Mouse (Mus musculus) intestine, embryonic 14.5 days (tissue): ENCODE results near the gene Rpl32. TPM values are rescaled to one million over a fixed set of nuclear protein-coding genes. Genes with fewer than 3 reads are reported as not detected.

Source experiments
- microRNA-seq: library from miRNA; unstranded; fragments of <30 nt; microRNA quantifications from one replicate; pipeline ENCODE4, GENCODE M21; 2016
- polyA plus RNA-seq: library from polyadenylated mRNA; unstranded; fragments of >200 nt; fragmentation: Nextera tagmentation; extraction: Ambion mirVana; gene quantifications from 2 replicates; pipeline ENCODE4 v1.2.1, GENCODE M21; 2014

The Rpl32 gene
- polyA plus RNA-seq, 1 experiment from 2014 or later, result 2,809 TPM

Small RNAs within 50 kb of the gene (microRNA-seq; reads per million reads assigned to microRNA genes)
- gene Mir7660, result not detected

Other genes starting within 250 kb of the Rpl32 start
- 26.2 and 32.0 TPM in 2 replicates for gene Mkrn2os, start 216.2 kb downstream of the Rpl32 start, polyA plus RNA-seq
- gene Mkrn2, start 206.8 kb downstream of the Rpl32 start, polyA plus RNA-seq, result 28.0 and 32.0 TPM in 2 replicates
- 114 and 122 TPM in 2 replicates for gene Raf1, start 132.1 kb downstream of the Rpl32 start, polyA plus RNA-seq
- gene Tmem40, start 46.3 kb downstream of the Rpl32 start, polyA plus RNA-seq, result 0.48 and 0.51 TPM in 2 replicates
- gene Cand2, start 34.2 kb downstream of the Rpl32 start, polyA plus RNA-seq, result 29.6 and 30.2 TPM in 2 replicates
- 0.67 and 0.69 TPM in 2 replicates for gene Efcab12, start 29.7 kb upstream of the Rpl32 start, polyA plus RNA-seq
- gene Mbd4, start 44.6 kb upstream of the Rpl32 start, polyA plus RNA-seq, result 14.7 and 18.4 TPM in 2 replicates
- gene Ift122, start 44.7 kb upstream of the Rpl32 start, polyA plus RNA-seq, result 18.4 and 21.5 TPM in 2 replicates
- gene Rho, start 123.0 kb upstream of the Rpl32 start, polyA plus RNA-seq, result 0.07 TPM in 1 of 2 replicates, not detected in the other
- not detected in 2 replicates for gene H1foo, start 136.2 kb upstream of the Rpl32 start, polyA plus RNA-seq
- gene Plxnd1, start 186.3 kb upstream of the Rpl32 start, polyA plus RNA-seq, result 39.7 and 46.5 TPM in 2 replicates